Mouse (Mus musculus) neural tube, embryonic 14.5 days (tissue): ENCODE results near the gene Gria1. TPM values are rescaled to one million over a fixed set of nuclear protein-coding genes. Genes with fewer than 3 reads are reported as not detected.
A peak's percentile ranks its signal among the peaks of the same experiment; 100 is the strongest.

Experiments used
- ATAC-seq: fragments of 200-750 bp; cut with Nextera tagmentation; 2 replicates; pipeline ENCODE4 v1.8.0; 2017; ENCODE audit warnings: low read depth, mild to moderate bottlenecking, moderate TSS enrichment, moderate library complexity
- H3K27ac ChIP-seq: fragments of 300-500 bp; sonication (generic); 2 replicates; pipeline ENCODE4 v1.5.1; 2014; ENCODE audit warnings: low read depth, mild to moderate bottlenecking, control low read depth, low read length, moderate library complexity, mixed read lengths
- H3K27me3 ChIP-seq: fragments of 300-500 bp; sonication (generic); 2 replicates; pipeline ENCODE4 v1.6.1; 2014; ENCODE audit warnings: low read length; ENCODE audit not compliant: control insufficient read depth, insufficient read depth
- H3K36me3 ChIP-seq: fragments of 300-500 bp; sonication (generic); 2 replicates; pipeline ENCODE4 v1.6.1; 2014; ENCODE audit warnings: low read length, mixed read lengths; ENCODE audit not compliant: control insufficient read depth, insufficient read depth
- H3K4me1 ChIP-seq: fragments of 300-500 bp; sonication (generic); 2 replicates; pipeline ENCODE4 v1.6.1; 2014; ENCODE audit warnings: low read length; ENCODE audit not compliant: control insufficient read depth, insufficient read depth
- H3K4me2 ChIP-seq: fragments of 300-500 bp; sonication (generic); 2 replicates; pipeline ENCODE4 v1.6.1; 2014; ENCODE audit warnings: mild to moderate bottlenecking, low read depth, low read length, control low read depth
- H3K4me3 ChIP-seq: fragments of 300-500 bp; sonication (generic); 2 replicates; pipeline ENCODE4 v1.5.1; 2014; ENCODE audit warnings: low read depth, low read length, control low read depth, mixed read lengths
- H3K9ac ChIP-seq: fragments of 300-500 bp; sonication (generic); replicated peaks from 2 replicates; pipeline ENCODE4 v1.6.1; 2014; ENCODE audit warnings: low read depth, mild to moderate bottlenecking, control low read depth, low read length, mixed read lengths
- H3K9me3 ChIP-seq: fragments of 300-500 bp; sonication (generic); 2 replicates; pipeline ENCODE4 v1.6.1; 2016; ENCODE audit warnings: low read length; ENCODE audit not compliant: control insufficient read depth
- WGBS: fragments of 180-500 bp; shearing (Covaris S2); extraction: QIAGEN DNeasy Blood & Tissue Kit; methylation state at CpG from one replicate; pipeline ENCODE4 v1.1.7; 2014; 5-methylcytosine and 5-hydroxymethylcytosine counted together
- polyA plus RNA-seq: library from polyadenylated mRNA; unstranded; fragments of >200 nt; fragmentation: Nextera tagmentation; extraction: Ambion mirVana; gene quantifications from 2 replicates; pipeline ENCODE4 v1.2.1, GENCODE M21; 2014

Gene Gria1
- polyA plus RNA-seq, 1 experiment from 2014 or later, result 59.1 TPM

DNA sequence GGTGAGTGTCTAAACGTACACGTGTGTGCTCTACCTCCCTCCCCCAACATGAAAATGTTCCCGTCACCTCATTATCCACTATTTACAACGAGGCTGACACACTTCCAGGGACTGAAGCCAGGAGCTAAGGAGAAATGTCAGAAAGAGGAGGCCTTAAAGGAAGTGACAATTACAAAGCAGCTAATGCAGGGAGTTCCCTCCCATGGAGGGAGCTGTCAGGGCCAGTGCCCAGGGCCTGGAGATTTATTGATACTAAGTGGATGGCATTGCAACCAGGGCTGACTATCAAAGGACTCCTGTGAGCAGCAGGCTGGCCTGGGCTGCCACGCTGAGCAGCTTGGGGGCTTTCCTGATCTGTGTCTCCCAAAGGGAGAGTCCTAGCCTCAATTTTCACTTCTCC lies 163.0 kb downstream of the Gria1 start:
- Histone ChIP-seq H3K9me3 (no peaks in the 10 kb centered on the region), H3K36me3 (no peaks in the 10 kb centered on the region), H3K4me3 (no peak overlapping the region), H3K9ac (no peak overlapping the region), H3K27ac (0 out of 2 replicates have a peak overlapping the region, but pooled peaks have one; percentile 4), H3K27me3 (no peaks in the 10 kb centered on the region), H3K4me1 (0 out of 2 replicates have a peak, but pooled peaks cover 4% of the 10 kb centered on the region), H3K4me2 (no peak overlapping the region)
- WGBS, result 39% methylated on average over 5 of the region's 5 CpGs
- peak; percentile 72 for ATAC-seq

DNA sequence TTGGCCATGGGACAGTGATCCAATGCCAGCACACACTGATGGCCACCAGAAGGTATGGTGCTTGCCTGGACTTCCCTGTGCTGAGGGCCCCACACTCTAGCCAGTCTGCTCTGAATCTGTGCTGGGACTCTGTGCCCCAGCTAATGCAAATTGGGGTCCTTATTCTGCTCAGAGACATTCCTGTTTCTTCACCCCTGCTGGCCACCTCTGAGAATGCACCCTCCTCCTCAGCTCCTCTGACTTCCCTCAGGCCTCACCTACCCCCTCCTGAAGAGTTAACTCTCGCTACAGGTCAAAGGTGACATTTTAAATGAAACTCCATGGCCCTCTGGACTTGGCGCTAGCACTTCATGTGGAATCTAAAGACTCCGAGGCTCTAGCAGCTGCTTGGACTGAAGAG lies 165.4 kb downstream of the Gria1 start:
- no peak for ATAC-seq
- H3K9me3 ChIP-seq, result no peaks in the 10 kb centered on the region
- H3K9ac ChIP-seq, result no peak overlapping the region
- 0 out of 2 replicates have a peak, but pooled peaks cover 4% of the 10 kb centered on the region for H3K4me1 ChIP-seq
- no peaks in the 10 kb centered on the region for H3K27me3 ChIP-seq
- no peaks in the 10 kb centered on the region for H3K36me3 ChIP-seq
- no peak overlapping the region for H3K27ac ChIP-seq
- H3K4me2 ChIP-seq, result no peak overlapping the region
- no peak overlapping the region for H3K4me3 ChIP-seq
- 35% methylated on average over 3 of the region's 3 CpGs for WGBS

DNA sequence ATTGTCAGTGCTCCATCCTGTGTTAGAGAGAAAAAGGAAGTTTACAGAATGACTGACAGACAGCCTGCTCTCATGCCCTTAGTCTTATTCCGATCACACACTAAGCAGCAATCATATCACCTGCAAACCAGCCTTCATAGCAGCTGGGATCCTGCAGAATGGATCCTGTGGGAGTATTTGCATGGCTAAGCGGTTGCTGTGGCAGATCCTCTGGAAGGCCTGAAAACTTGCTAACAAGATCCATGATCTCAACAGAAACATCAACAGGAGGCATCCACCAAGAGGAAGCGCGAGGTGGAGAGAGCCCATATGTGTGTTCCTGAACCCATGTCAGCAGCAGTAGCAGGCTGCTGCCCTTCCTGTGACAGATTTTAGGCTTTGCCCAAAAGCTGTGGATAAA lies 173.0 kb downstream of the Gria1 start:
- 83% methylated on average over 4 of the region's 4 CpGs for WGBS
- H3K36me3 ChIP-seq, result no peaks in the 10 kb centered on the region
- ATAC-seq, result no peak

DNA sequence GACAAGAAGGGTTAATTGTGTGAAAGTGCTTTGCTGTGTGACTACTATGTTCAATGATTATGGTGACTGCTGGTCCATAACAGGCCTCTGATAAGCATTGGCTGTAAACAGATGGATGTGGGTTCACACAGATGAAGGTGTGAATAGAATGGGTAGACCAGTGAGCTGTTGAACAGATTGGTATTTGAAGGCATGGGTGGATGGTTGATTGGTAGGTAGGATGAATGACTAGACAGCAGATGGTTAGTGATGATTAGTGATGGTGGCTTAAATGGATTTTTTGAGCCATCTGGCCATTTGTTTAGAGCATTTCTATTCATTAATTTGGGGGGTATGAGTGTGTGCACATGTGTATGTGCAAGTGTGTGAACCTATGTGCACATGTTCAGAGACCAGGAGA lies 173.9 kb downstream of the Gria1 start:
- H3K27ac ChIP-seq, result no peak overlapping the region
- no peak for ATAC-seq
- H3K4me2 ChIP-seq, result no peak overlapping the region
- H3K4me1 ChIP-seq, result no peaks in the 10 kb centered on the region
- no peaks in the 10 kb centered on the region for H3K27me3 ChIP-seq
- no peaks in the 10 kb centered on the region for H3K36me3 ChIP-seq
- H3K9ac ChIP-seq, result no peak overlapping the region
- no peak overlapping the region for H3K4me3 ChIP-seq
- no peaks in the 10 kb centered on the region for H3K9me3 ChIP-seq

More for the DNA sequence above, 173.0 kb downstream of the Gria1 start:
- Histone ChIP-seq H3K27ac (no peak overlapping the region), H3K4me1 (no peaks in the 10 kb centered on the region), H3K27me3 (no peaks in the 10 kb centered on the region), H3K4me2 (no peak overlapping the region), H3K4me3 (no peak overlapping the region), H3K9me3 (no peaks in the 10 kb centered on the region), H3K9ac (no peak overlapping the region)

DNA sequence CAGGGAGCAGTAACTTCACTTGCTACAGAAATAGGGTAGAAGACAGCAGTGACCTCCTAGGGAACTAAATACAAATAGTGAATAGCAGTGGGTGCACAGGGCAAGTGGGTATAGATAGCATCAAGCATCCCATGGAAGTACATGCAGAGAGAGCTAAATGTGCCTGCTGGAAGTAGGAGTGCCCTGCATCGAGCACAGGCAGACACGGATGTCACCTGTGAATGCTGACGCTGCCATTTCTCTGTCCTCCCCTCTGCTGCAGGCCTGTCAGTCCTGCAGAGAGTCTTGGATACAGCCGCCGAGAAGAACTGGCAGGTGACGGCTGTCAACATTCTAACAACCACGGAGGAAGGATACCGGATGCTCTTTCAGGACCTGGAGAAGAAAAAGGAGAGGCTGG lies 178.2 kb downstream of the Gria1 start:
- Histone ChIP-seq H3K36me3 (no peaks in the 10 kb centered on the region), H3K4me1 (no peaks in the 10 kb centered on the region), H3K4me3 (no peak overlapping the region), H3K9me3 (no peaks in the 10 kb centered on the region), H3K27me3 (no peaks in the 10 kb centered on the region), H3K9ac (no peak overlapping the region), H3K4me2 (no peak overlapping the region), H3K27ac (no peak overlapping the region)
- 89% methylated on average over 8 of the region's 8 CpGs for WGBS
- ATAC-seq, result no peak

DNA sequence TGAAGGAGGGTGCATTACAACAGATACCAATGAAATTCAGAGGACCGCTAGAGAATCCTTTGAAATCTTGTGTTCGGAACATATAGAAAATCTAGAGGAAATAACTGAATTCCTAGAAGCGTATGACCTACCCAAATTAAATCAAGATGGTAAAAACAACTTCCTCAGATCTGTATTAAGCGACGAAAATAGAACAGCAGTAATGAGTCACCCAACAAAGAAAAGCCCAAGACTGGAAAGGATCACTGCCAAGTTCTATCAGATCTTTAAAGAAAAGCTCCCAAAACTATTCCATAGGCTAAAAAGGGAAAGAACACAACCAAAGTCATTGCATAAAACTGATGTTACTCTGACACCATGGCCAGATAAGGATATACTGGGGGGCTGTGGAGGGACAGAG lies 183.6 kb downstream of the Gria1 start:
- WGBS, result 88% methylated on average over 5 of the region's 5 CpGs
- H3K4me1 ChIP-seq, result peaks cover 7% of the 10 kb centered on the region; the same call in 1 of the 2 replicates
- H3K27ac ChIP-seq, result no peak overlapping the region
- no peak overlapping the region for H3K9ac ChIP-seq
- ATAC-seq, result no peak
- no peaks in the 10 kb centered on the region for H3K36me3 ChIP-seq
- no peaks in the 10 kb centered on the region for H3K27me3 ChIP-seq
- H3K4me2 ChIP-seq, result no peak overlapping the region
- H3K9me3 ChIP-seq, result no peaks in the 10 kb centered on the region
- H3K4me3 ChIP-seq, result no peak overlapping the region

DNA sequence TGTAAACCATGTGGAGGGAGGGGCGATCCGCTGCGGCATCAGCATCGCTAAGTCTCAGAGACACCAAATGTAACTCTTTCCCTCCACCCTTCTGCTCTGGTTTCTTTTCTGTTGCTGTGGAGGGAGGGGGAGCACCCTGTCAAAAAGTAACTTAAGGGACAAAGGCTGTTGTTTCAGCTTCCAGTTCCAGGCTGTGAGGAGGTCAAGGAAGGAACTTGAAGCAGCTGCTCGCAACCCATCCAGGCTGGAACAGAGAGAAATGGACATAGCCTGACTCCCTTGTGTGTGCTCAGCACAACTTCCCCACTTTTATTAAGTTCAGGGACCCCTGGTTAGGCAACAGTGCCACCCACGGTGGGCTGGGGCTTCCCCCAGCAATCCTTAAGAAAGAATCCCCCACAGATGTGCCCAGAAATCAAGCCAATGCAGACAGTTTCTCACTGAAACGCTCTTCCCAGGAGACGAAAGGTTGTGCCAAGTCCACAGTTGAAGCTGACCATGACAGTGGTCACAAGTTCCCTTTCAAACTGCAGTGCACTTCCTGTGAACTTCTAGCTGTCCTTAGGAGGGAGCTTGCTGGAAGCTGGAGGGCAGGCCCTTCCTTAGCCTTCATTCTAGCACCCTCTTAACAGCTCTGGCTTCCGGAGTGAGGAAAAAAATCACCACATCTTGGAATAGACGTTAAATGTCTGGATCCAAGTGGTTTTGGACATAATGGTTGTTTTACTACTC lies 190.2 kb downstream of the Gria1 start:
- Histone ChIP-seq H3K36me3 (no peaks in the 10 kb centered on the region), H3K27ac (no peak overlapping the region), H3K4me1 (peaks cover 17% of the 10 kb centered on the region), H3K4me3 (no peak overlapping the region), H3K4me2 (no peak overlapping the region), H3K9ac (no peak overlapping the region), H3K27me3 (no peaks in the 10 kb centered on the region), H3K9me3 (no peaks in the 10 kb centered on the region)
- 76% methylated on average over 10 of the region's 10 CpGs for WGBS
- no peak for ATAC-seq

DNA sequence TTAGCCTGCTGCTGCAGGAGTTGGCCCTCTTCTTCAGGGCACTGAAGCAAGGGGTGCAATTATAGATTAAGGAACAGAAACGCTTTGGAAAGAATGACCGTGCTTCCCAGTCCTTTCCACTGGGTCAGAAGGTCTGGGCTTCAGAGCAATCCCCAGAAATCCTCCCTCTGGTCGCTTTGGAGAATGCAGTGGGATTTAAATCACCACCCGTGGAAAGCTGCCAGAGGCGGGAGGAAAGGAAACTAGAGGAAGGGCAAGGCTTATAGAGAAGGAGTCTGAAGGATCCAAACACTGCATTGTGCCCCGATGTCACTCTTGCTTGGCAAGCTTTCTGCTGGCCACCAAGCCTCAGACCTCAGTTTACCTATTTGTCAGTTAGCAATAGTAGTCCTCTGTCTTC lies 193.2 kb downstream of the Gria1 start:
- H3K4me3 ChIP-seq, result no peak overlapping the region
- WGBS, result 55% methylated on average over 6 of the region's 6 CpGs
- no peaks in the 10 kb centered on the region for H3K9me3 ChIP-seq
- no peak overlapping the region for H3K4me2 ChIP-seq
- no peak for ATAC-seq
- H3K9ac ChIP-seq, result no peak overlapping the region
- no peak overlapping the region for H3K27ac ChIP-seq
- peaks cover 10% of the 10 kb centered on the region; the same call in 1 of the 2 replicates for H3K4me1 ChIP-seq
- H3K36me3 ChIP-seq, result no peaks in the 10 kb centered on the region
- H3K27me3 ChIP-seq, result no peaks in the 10 kb centered on the region

DNA sequence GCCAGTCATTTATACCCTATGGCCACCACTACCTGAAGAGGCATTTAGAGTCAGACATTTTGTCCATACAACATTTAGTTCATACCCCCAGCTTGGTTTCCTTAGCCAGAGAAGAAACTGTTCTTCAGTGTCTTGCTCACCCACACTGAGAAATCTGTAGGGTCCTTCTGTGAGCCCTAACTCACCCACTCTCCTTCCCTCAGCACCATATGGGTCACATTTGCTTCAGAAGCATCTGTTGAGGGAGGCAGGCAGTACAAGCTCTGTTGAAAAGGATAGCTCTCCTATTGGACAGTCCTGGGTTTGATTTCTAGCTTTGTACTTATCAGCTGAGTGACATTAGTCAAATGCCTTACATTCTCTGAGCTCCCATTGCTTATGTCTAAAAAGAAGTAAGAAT lies 196.1 kb downstream of the Gria1 start:
- ATAC-seq, result no peak
- Histone ChIP-seq H3K4me2 (no peak overlapping the region), H3K36me3 (no peaks in the 10 kb centered on the region), H3K4me1 (no peaks in the 10 kb centered on the region), H3K4me3 (no peak overlapping the region), H3K9ac (no peak overlapping the region), H3K27me3 (no peaks in the 10 kb centered on the region), H3K9me3 (no peaks in the 10 kb centered on the region), H3K27ac (no peak overlapping the region)
